Comparison of ENCODE assay signal across 10 mouse cellular contexts in genomic region chrX:140558176-140558844, GRCm38 (mm10). TPM values are rescaled to one million over a fixed set of nuclear protein-coding genes. Genes with fewer than 3 reads are reported as not detected.
DNase-seq lines count a peak whose midpoint lies in the region; ATAC-seq and TF ChIP-seq lines count a peak whose summit lies in the region.
"Had no signal": no experiment of that assay in that cellular context is flagged by ENCODE, and none has a peak within 500 bp of the region (broad histone marks: within the 10 kb centered on the region; RNA-seq: fewer than 3 reads in every experiment).

No protein-coding gene starts in this region.

- ATAC-seq in liver, postnatal 0 days: no peak; the same call in 1 of the 2 replicates
- ATAC-seq in kidney, postnatal 0 days (replicated peaks; ENCODE audit: low FRiP score, low read depth): no peak
- ATAC-seq in stomach, postnatal 0 days (ENCODE audit: low FRiP score, low TSS enrichment): peak; percentile 51; the same call in 1 of the 2 replicates

- H3K36me3 ChIP-seq in liver, adult 2 months (ENCODE audit: control insufficient read depth, insufficient read depth, low read length): no peaks in the 10 kb centered on the region; the same call in 1 of the 2 replicates
- no peaks in the 10 kb centered on the region for H3K36me3 ChIP-seq in liver, postnatal 0 days (replicated peaks; ENCODE audit: insufficient read depth, low read length)
- no peaks in the 10 kb centered on the region for H3K36me3 ChIP-seq in kidney, postnatal 0 days (ENCODE audit: insufficient read depth, low read length)
- H3K36me3 ChIP-seq in stomach, postnatal 0 days (ENCODE audit: control insufficient read depth, insufficient read depth, low read length): no peaks in the 10 kb centered on the region
- H3K36me3 ChIP-seq: G1E had no signal

- WGBS in liver, adult 2 months: 62% methylated on average over 6 of the region's 6 CpGs
- WGBS in liver, postnatal 0 days (ENCODE audit: insufficient replicate concordance): 69% methylated on average over 6 of the region's 6 CpGs
- WGBS in kidney, postnatal 0 days: 64% methylated on average over 6 of the region's 6 CpGs
- 50% methylated on average over 6 of the region's 6 CpGs for WGBS in stomach, postnatal 0 days

- H3K79me2 ChIP-seq in liver, adult 2 months (ENCODE audit: control insufficient read depth, insufficient read depth, low read length): no peaks in the 10 kb centered on the region

- H3K9ac ChIP-seq in liver, adult 2 months (ENCODE audit: low read depth, low read length): no peak overlapping the region
- no peak overlapping the region for H3K9ac ChIP-seq in liver, postnatal 0 days (replicated peaks)
- no peak overlapping the region for H3K9ac ChIP-seq in kidney, postnatal 0 days (ENCODE audit: low read depth, low read length)
- H3K9ac ChIP-seq in stomach, postnatal 0 days (ENCODE audit: low read length): no peak overlapping the region

- peak; percentile 43 for DNase-seq in liver, adult 2 months (ENCODE audit: extremely low read depth, low read depth, low spot score)
- no peak for DNase-seq in liver, postnatal 0 days
- peak; percentile 80 for DNase-seq in gastrocnemius, postnatal 25 days
- peak; percentile 58 for DNase-seq in kidney, postnatal 0 days (ENCODE audit: low spot score)
- peak; percentile 30 for DNase-seq in stomach, postnatal 0 days (ENCODE audit: low spot score)
- DNase-seq in thymus, adult 18-20 months: no peak
- DNase-seq in neural tube, embryonic 10.5 days (ENCODE audit: extremely low spot score, low spot score): no peak
- no peak for DNase-seq in spleen, adult 18-20 months
- DNase-seq: thymus, postnatal 4 days had no signal

- peak overlapping the region; percentile 48; the same call in 1 of the 2 replicates for H3K27ac ChIP-seq in liver, adult 2 months (replicated peaks; ENCODE audit: insufficient read depth, low read depth, low read length)
- no peak overlapping the region for H3K27ac ChIP-seq in liver, postnatal 0 days (ENCODE audit: low read depth)
- no peak overlapping the region for H3K27ac ChIP-seq in kidney, postnatal 0 days
- no peak overlapping the region; the same call in 1 of the 2 replicates for H3K27ac ChIP-seq in stomach, postnatal 0 days (replicated peaks)

- no peak for TF ChIP-seq CTCF in liver, adult 2 months (IDR thresholded peaks at IDR 0.05; ENCODE audit: low read depth, low read length)
- TF ChIP-seq CTCF in liver, postnatal 0 days (IDR thresholded peaks at IDR 0.05; ENCODE audit: low read depth): no peak
- TF ChIP-seq CTCF in kidney, postnatal 0 days (IDR thresholded peaks at IDR 0.05; ENCODE audit: low read depth): no peak
- no peak for TF ChIP-seq CTCF in stomach, postnatal 0 days (IDR thresholded peaks at IDR 0.05; ENCODE audit: low read depth)

- TF ChIP-seq EP300 in liver, postnatal 0 days (IDR thresholded peaks at IDR 0.05; ENCODE audit: low read depth): no peak
- no peak for TF ChIP-seq EP300 in stomach, postnatal 0 days (optimal IDR thresholded peaks at IDR 0.05)

- no peak overlapping the region for H3K4me2 ChIP-seq in liver, postnatal 0 days (ENCODE audit: low read depth, low read length)
- H3K4me2 ChIP-seq in kidney, postnatal 0 days (ENCODE audit: low read length): no peak overlapping the region
- H3K4me2 ChIP-seq in stomach, postnatal 0 days (replicated peaks; ENCODE audit: low read depth): no peak overlapping the region

- no peaks in the 10 kb centered on the region for H3K9me3 ChIP-seq in liver, postnatal 0 days (ENCODE audit: low read length)
- no peaks in the 10 kb centered on the region for H3K9me3 ChIP-seq in kidney, postnatal 0 days (replicated peaks; ENCODE audit: low read length)
- H3K9me3 ChIP-seq in stomach, postnatal 0 days (ENCODE audit: control insufficient read depth, low read length): no peaks in the 10 kb centered on the region
- H3K9me3 ChIP-seq: G1E had no signal

- TF ChIP-seq POLR2A in liver, adult 2 months (IDR thresholded peaks at IDR 0.05; ENCODE audit: extremely low read depth, insufficient read depth, low read length): no peak

- no peaks in the 10 kb centered on the region for H3K27me3 ChIP-seq in liver, adult 2 months (ENCODE audit: control insufficient read depth, insufficient read depth, low read length)
- no peaks in the 10 kb centered on the region for H3K27me3 ChIP-seq in liver, postnatal 0 days (ENCODE audit: insufficient read depth, low read length)
- H3K27me3 ChIP-seq in kidney, postnatal 0 days (ENCODE audit: insufficient read depth, low read length): 0 out of 2 replicates have a peak, but pooled peaks cover 3% of the 10 kb centered on the region
- H3K27me3 ChIP-seq in stomach, postnatal 0 days (ENCODE audit: control insufficient read depth, insufficient read depth, low read length): no peaks in the 10 kb centered on the region

- H3K4me3 ChIP-seq in liver, adult 2 months (ENCODE audit: insufficient read depth, low read depth, low read length): no peak overlapping the region
- H3K4me3 ChIP-seq in liver, postnatal 0 days (ENCODE audit: low read depth, low read length): no peak overlapping the region
- no peak overlapping the region for H3K4me3 ChIP-seq in kidney, postnatal 0 days (replicated peaks; ENCODE audit: low read depth, low read length)
- H3K4me3 ChIP-seq in stomach, postnatal 0 days (ENCODE audit: low read depth, low read length): no peak overlapping the region

- peaks cover 9% of the 10 kb centered on the region for H3K4me1 ChIP-seq in liver, adult 2 months (ENCODE audit: control insufficient read depth, insufficient read depth, low read length)
- H3K4me1 ChIP-seq in liver, postnatal 0 days (ENCODE audit: insufficient read depth): no peaks in the 10 kb centered on the region
- H3K4me1 ChIP-seq in kidney, postnatal 0 days (replicated peaks; ENCODE audit: insufficient read depth, low read length): no peaks in the 10 kb centered on the region
- H3K4me1 ChIP-seq in stomach, postnatal 0 days (replicated peaks; ENCODE audit: control insufficient read depth, insufficient read depth): no peaks in the 10 kb centered on the region

RNA-seq across cellular contexts. Expression of gene Tsc22d3, which starts 42.1 kb away (rescaled TPM):
- total RNA-seq in liver, adult 2 months (2014; rRNA removed): 158 and 194 TPM in 2 replicates
- 56.1 and 103 TPM in 2 replicates for polyA plus RNA-seq in liver, adult 2 months (2012; rRNA removed)
- polyA plus RNA-seq in liver, postnatal 0 days (2015; fragmentation: Nextera tagmentation; extraction: Ambion mirVana): 23.6 and 34.2 TPM in 2 replicates
- total RNA-seq in gastrocnemius, postnatal 25 days (2021): 100 to 1,000 TPM; 165 to 246 TPM
- 88.0 and 99.3 TPM in 2 replicates for polyA plus RNA-seq in kidney, postnatal 0 days (2015; fragmentation: Nextera tagmentation; extraction: Ambion mirVana)
- 69.7 and 77.3 TPM in 2 replicates for polyA plus RNA-seq in stomach, postnatal 0 days (2015; fragmentation: Nextera tagmentation; extraction: Ambion mirVana)

Comparison
In these comparisons a context has a peak if more than half of its experiments do, and no peak if none do; other contexts are left out.
1. DNase-seq: peak in liver, adult 2 months (single experiment), gastrocnemius, postnatal 25 days (single experiment), kidney, postnatal 0 days (single experiment) and stomach, postnatal 0 days (single experiment); none in liver, postnatal 0 days (single experiment), thymus, adult 18-20 months (0 of 2), neural tube, embryonic 10.5 days (single experiment) and spleen, adult 18-20 months (0 of 2).